Mouse (Mus musculus): ENCODE data around the gene Emilin1. TPM values are rescaled to one million over a fixed set of nuclear protein-coding genes. Genes with fewer than 3 reads are reported as not detected.

Gene Emilin1
- total and polyA plus RNA-seq, 3 experiments: 0.11 to 0.63 (median 0.34) TPM

DNA sequence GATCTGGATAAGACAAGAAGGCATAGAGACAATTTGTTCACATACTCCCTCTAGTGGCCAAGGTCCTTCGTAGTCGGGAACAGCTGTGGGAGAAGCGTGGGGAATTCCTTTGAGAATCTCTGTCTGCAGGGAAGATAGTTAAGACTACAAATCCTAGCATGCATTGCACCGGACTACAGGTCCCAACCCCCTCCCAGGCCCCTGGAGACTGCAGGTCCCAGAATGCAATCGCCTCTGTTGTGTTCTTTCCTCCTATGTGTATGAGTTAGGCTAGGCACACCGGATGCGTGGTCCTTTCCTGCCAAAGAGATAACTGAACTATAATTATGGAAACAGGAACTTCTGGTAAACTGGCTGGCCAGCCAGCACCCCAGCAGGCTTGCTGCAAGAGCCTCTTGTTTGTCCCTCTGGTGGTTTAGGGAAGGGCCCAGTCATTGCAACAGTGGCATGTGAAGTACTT, 2.8 kb downstream of the Emilin1 start:
- Histone ChIP-seq H3K79me2 (replicated peaks; ENCODE audit: control insufficient read depth, extremely low read depth, insufficient read depth, poor library complexity, severe bottlenecking) (no peaks in the 10 kb centered on the region), H3K4me2 (ENCODE audit: insufficient read depth, low read depth, poor library complexity, severe bottlenecking) (no peak overlapping the region), H3K9ac (ENCODE audit: insufficient read depth, low read depth) (no peak overlapping the region), H3K27ac (ENCODE audit: insufficient read depth, low read depth) (no peak overlapping the region), H3K36me3 (replicated peaks in 1 of 2; ENCODE audit: control insufficient read depth in 1 of 2, insufficient read depth in 1 of 2, low read length in 1 of 2) (no peaks in the 10 kb centered on the region), H3K4me3 (replicated peaks in 1 of 3; ENCODE audit: low read depth in 2 of 3, low read length in 2 of 3, poor library complexity in 1 of 3) (no peak overlapping the region), H3K9me3 (replicated peaks; ENCODE audit: low read length) (no peaks in the 10 kb centered on the region), H3K27me3 (replicated peaks) (peaks cover 46% of the 10 kb centered on the region), H3K4me1 (ENCODE audit: control insufficient read depth in 1 of 2, insufficient read depth in 2 of 2) (peaks cover 12 to 27% of the 10 kb centered on the region in 2 experiments)
- peak; percentile 78 for DNase-seq (ENCODE audit: extremely low read depth)
- TF ChIP-seq ZC3H11A (IDR thresholded peaks at IDR 0.05; ENCODE audit: low read depth, low read length) (no peak), EP300 (IDR thresholded peaks at IDR 0.05; ENCODE audit: low read length) (no peak), IRF4 (IDR thresholded peaks at IDR 0.05; ENCODE audit: low read depth, low read length) (no peak; the same call in 1 of the 2 replicates), CHD2 (IDR thresholded peaks at IDR 0.05; ENCODE audit: low read length) (peak; percentile 32; the same call in 1 of the 2 replicates), CTCF (conservative IDR thresholded peaks at IDR 0.05 in 1 of 2, IDR thresholded peaks at IDR 0.05 in 1 of 2; ENCODE audit: low read depth in 2 of 2, low read length in 2 of 2) (peak; percentile 74 to 81), ZNF384 (IDR thresholded peaks at IDR 0.05; ENCODE audit: low read depth, low read length) (no peak), HCFC1 (IDR thresholded peaks at IDR 0.05; ENCODE audit: low read depth, low read length) (peak; percentile 94), MXI1 (IDR thresholded peaks at IDR 0.05; ENCODE audit: low read depth, low read length) (no peak), NRF1 (IDR thresholded peaks at IDR 0.05; ENCODE audit: low read depth, low read length) (no peak), MEF2A (IDR thresholded peaks at IDR 0.05; ENCODE audit: borderline replicate concordance, low read depth, low read length) (no peak), RAD21 (IDR thresholded peaks at IDR 0.05; ENCODE audit: low read depth, low read length) (peak; percentile 63), SMC3 (IDR thresholded peaks at IDR 0.05; ENCODE audit: low read depth, low read length) (peak; percentile 60), KAT2A (IDR thresholded peaks at IDR 0.05; ENCODE audit: insufficient replicate concordance, low read length) (peak; percentile 81; the same call in 1 of the 2 replicates), GABPA (IDR thresholded peaks at IDR 0.05; ENCODE audit: insufficient replicate concordance, low read depth, low read length) (no peak; the same call in 1 of the 2 replicates), TCF12 (IDR thresholded peaks at IDR 0.05; ENCODE audit: low read depth, low read length) (peak; percentile 12; the same call in 1 of the 2 replicates), ELF1 (IDR thresholded peaks at IDR 0.05; ENCODE audit: low read depth, low read length) (0 out of 2 replicates have a peak, but pooled peaks have one; percentile 38), UBTF (IDR thresholded peaks at IDR 0.05; ENCODE audit: low read depth, low read length) (no peak), JUN (IDR thresholded peaks at IDR 0.05; ENCODE audit: insufficient read depth, low read depth, low read length) (no peak), USF1 (IDR thresholded peaks at IDR 0.05; ENCODE audit: low read depth, low read length) (no peak), TBP (conservative IDR thresholded peaks at IDR 0.05; ENCODE audit: low read depth, low read length) (no peak), RCOR1 (conservative IDR thresholded peaks at IDR 0.05; ENCODE audit: low read depth, low read length) (no peak), MAZ (IDR thresholded peaks at IDR 0.05; ENCODE audit: low read depth, low read length) (no peak)
- in situ Hi-C loops (cut with MboI; ENCODE audit: low pct_ligation_motif_present, low pct_unique_long_range_greater_than_20kb, low sequenced_read_pairs) (no loop called here), dilution Hi-C loops (cut with MboI; ENCODE audit: extremely low pct_ligation_motif_present, extremely low pct_unique_long_range_greater_than_20kb, low sequenced_read_pairs) (no loop called here)

Measured in CH12.LX (cell line).